Mouse (Mus musculus): ENCODE data around the gene Setd3.

DNA sequence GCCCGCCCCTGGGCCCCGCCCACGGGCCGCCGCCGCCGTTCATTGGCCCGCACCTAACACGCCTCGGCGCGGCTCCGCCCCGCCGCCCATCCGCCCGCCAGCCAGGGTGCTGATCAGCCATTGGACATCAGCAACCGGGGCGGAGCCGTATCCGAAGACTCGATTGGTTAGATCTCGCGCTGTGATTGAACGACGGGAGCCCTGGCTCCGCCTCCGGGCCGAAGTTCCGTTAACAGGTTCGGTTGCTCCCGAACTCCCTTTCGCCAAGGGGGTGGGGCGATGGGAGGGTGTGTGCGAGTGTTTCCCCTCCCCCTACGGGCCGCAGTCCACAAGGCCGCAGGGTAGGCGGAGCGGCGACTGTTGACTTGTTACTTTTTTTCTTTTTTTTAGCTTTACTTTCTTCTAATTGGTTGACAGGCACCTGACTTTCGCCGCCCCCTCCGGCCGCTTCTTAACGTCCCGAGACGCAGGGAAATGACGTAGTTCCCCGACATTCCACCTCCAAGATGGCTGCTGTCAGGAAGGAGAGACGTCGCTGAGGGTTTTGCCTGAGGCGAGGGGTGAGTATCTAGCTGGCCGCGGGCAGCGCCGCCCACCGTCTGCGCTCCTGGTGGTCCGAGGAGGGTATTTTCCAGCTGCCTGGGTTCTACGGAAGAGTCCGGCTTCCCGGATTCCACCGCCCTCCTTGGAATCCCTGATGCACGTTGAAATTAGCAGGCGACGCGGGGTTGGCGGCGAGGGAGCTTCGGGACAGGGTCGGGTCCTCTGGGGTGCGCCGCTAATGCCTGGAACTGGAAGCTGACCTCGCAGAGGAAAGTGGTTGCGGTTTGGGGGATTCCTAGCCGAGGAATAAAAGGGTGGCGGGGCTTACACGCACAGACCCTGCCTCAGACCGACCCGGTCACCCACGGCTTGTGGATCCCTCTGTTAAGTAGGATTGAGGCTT, 480 bp upstream of the Setd3 start, which contains the start of gene Ccnk:
- peak; percentile 75 for TF ChIP-seq POLR2A (IDR thresholded peaks at IDR 0.05; ENCODE audit: low read depth, low read length)
- no peak for TF ChIP-seq CTCF (conservative IDR thresholded peaks at IDR 0.05; ENCODE audit: insufficient read depth, insufficient read length, low read depth, low read length)
